Mouse (Mus musculus) E14TG2a.4 (cell line): ENCODE data around the gene Rpl12.
A peak's percentile ranks its signal among the peaks of the same experiment; 100 is the strongest.

ENCODE experiments used
- H3K27me3 ChIP-seq: 2 replicates; pipeline ENCODE4 v1.6.1; 2014; ENCODE audit warnings: low read length, control low read depth; ENCODE audit not compliant: insufficient read depth
- H3K36me3 ChIP-seq: 2 replicates; pipeline ENCODE4 v1.6.1; 2014; ENCODE audit warnings: low read length, control low read depth; ENCODE audit not compliant: insufficient read depth
- H3K4me1 ChIP-seq: replicated peaks from 2 replicates; pipeline ENCODE4 v1.6.1; 2014; ENCODE audit warnings: low read depth, low read length, control low read depth
- H3K4me3 ChIP-seq: replicated peaks from 2 replicates; pipeline ENCODE4 v1.5.1; 2014; ENCODE audit warnings: mild to moderate bottlenecking, low read length
- H3K9me3 ChIP-seq: 2 replicates; pipeline ENCODE4 v1.6.1; 2014; ENCODE audit warnings: low read length, control low read depth
- CTCF ChIP-seq: conservative IDR thresholded peaks from 2 replicates; pipeline ENCODE4 v1.5.1; 2014; ENCODE audit warnings: low read length
- NANOG ChIP-seq: IDR thresholded peaks from 2 replicates; pipeline ENCODE4 v1.6.1; 2014; ENCODE audit warnings: borderline replicate concordance, low read length, mixed read lengths
- POU5F1 ChIP-seq: IDR thresholded peaks from 2 replicates; pipeline ENCODE4 v1.6.1; 2014; ENCODE audit warnings: low read length, borderline replicate concordance

Rpl12 gene

GRCm38 (mm10) chr2:32966689-32967631 lies 5.6 kb downstream of the Rpl12 start:
- TF ChIP-seq POU5F1: no peak
- TF ChIP-seq NANOG: no peak
- peak; percentile 49 for TF ChIP-seq CTCF
- peak overlapping the region; percentile 86 for H3K4me3 ChIP-seq

GRCm38 (mm10) chr2:32968024-32968614 lies 6.8 kb downstream of the Rpl12 start:
- Histone ChIP-seq H3K4me3 (peak overlapping the region; percentile 86), H3K4me1 (peaks cover 68% of the 10 kb centered on the region), H3K9me3 (no peaks in the 10 kb centered on the region), H3K36me3 (peaks cover 38% of the 10 kb centered on the region), H3K27me3 (no peaks in the 10 kb centered on the region)
- TF ChIP-seq CTCF: no peak
- no peak for TF ChIP-seq POU5F1

More at GRCm38 (mm10) chr2:32966689-32967631, 5.6 kb downstream of the Rpl12 start:
- Histone ChIP-seq H3K36me3 (peaks cover 41% of the 10 kb centered on the region), H3K9me3 (no peaks in the 10 kb centered on the region), H3K27me3 (no peaks in the 10 kb centered on the region), H3K4me1 (peaks cover 68% of the 10 kb centered on the region)

GRCm38 (mm10) chr2:32969326-32969725 lies 8.0 kb downstream of the Rpl12 start:
- Histone ChIP-seq H3K4me3 (no peak overlapping the region), H3K4me1 (peaks cover 60% of the 10 kb centered on the region), H3K9me3 (no peaks in the 10 kb centered on the region), H3K36me3 (peaks cover 38% of the 10 kb centered on the region), H3K27me3 (no peaks in the 10 kb centered on the region)
- TF ChIP-seq POU5F1 (no peak), NANOG (no peak), CTCF (no peak)

- Histone ChIP-seq H3K36me3 (peaks cover 49% of the 10 kb centered on the region), H3K4me1 (peaks cover 48% of the 10 kb centered on the region), H3K4me3 (no peak overlapping the region), H3K27me3 (no peaks in the 10 kb centered on the region), H3K9me3 (no peaks in the 10 kb centered on the region)
- TF ChIP-seq NANOG (no peak), CTCF (no peak), POU5F1 (no peak)
Observed at GRCm38 (mm10) chr2:32971235-32971634, 9.9 kb downstream of the Rpl12 start.

- H3K36me3 ChIP-seq: peaks cover 72% of the 10 kb centered on the region
- H3K4me3 ChIP-seq: no peak overlapping the region
- H3K27me3 ChIP-seq: no peaks in the 10 kb centered on the region
- H3K4me1 ChIP-seq: peaks cover 55% of the 10 kb centered on the region
- no peak for TF ChIP-seq NANOG
- no peak for TF ChIP-seq CTCF
- no peak for TF ChIP-seq POU5F1
- no peaks in the 10 kb centered on the region for H3K9me3 ChIP-seq
Observed at GRCm38 (mm10) chr2:32974216-32974615, 12.9 kb downstream of the Rpl12 start.

- H3K4me1 ChIP-seq: peaks cover 54% of the 10 kb centered on the region
- H3K27me3 ChIP-seq: no peaks in the 10 kb centered on the region
- H3K4me3 ChIP-seq: no peak overlapping the region
- H3K36me3 ChIP-seq: peaks cover 84% of the 10 kb centered on the region
- no peak for TF ChIP-seq NANOG
- no peaks in the 10 kb centered on the region for H3K9me3 ChIP-seq
Observed at GRCm38 (mm10) chr2:32977114-32977513, 15.8 kb downstream of the Rpl12 start.

GRCm38 (mm10) chr2:32978675-32979074 lies 17.3 kb downstream of the Rpl12 start:
- Histone ChIP-seq H3K4me3 (no peak overlapping the region), H3K27me3 (no peaks in the 10 kb centered on the region), H3K9me3 (no peaks in the 10 kb centered on the region), H3K36me3 (peaks cover 70% of the 10 kb centered on the region), H3K4me1 (peaks cover 63% of the 10 kb centered on the region)
- TF ChIP-seq POU5F1: no peak
- TF ChIP-seq CTCF: no peak
- TF ChIP-seq NANOG: no peak

GRCm38 (mm10) chr2:32979675-32980074 lies 18.3 kb downstream of the Rpl12 start:
- TF ChIP-seq CTCF (0 out of 2 replicates have a peak, but pooled peaks have one; percentile 4), POU5F1 (no peak)
- Histone ChIP-seq H3K4me3 (0 out of 2 replicates have a peak overlapping the region, but pooled peaks have one; percentile 24), H3K36me3 (peaks cover 60% of the 10 kb centered on the region), H3K4me1 (peaks cover 73% of the 10 kb centered on the region), H3K9me3 (no peaks in the 10 kb centered on the region), H3K27me3 (no peaks in the 10 kb centered on the region)

GRCm38 (mm10) chr2:32981281-32981680 lies 19.9 kb downstream of the Rpl12 start:
- TF ChIP-seq POU5F1: no peak
- no peak for TF ChIP-seq CTCF
- no peak for TF ChIP-seq NANOG

More at GRCm38 (mm10) chr2:32981281-32981680, 19.9 kb downstream of the Rpl12 start:
- Histone ChIP-seq H3K27me3 (no peaks in the 10 kb centered on the region), H3K9me3 (no peaks in the 10 kb centered on the region), H3K4me3 (peak overlapping the region; percentile 91), H3K4me1 (peaks cover 84% of the 10 kb centered on the region), H3K36me3 (peaks cover 44% of the 10 kb centered on the region)
